Mouse (Mus musculus) erythroblast, embryonic 14.5 days (primary cell): Measurements from ENCODE around the gene Scnn1b.

Source experiments
- GATA1 ChIP-seq: IDR thresholded peaks from 2 replicates; pipeline ENCODE4 v1.6.1; 2012; ENCODE audit warnings: low read length, inconsistent platforms, mixed read lengths
- TAL1 ChIP-seq: IDR thresholded peaks from 3 replicates; pipeline ENCODE4 v1.6.1; 2012; ENCODE audit warnings: low read length, inconsistent platforms, mixed read lengths

GRCm38 (mm10) chr7:121899311-121899710 lies 34.5 kb downstream of the Scnn1b start:
- TF ChIP-seq GATA1 (no peak), TAL1 (no peak)
